ENCODE assay signal across 15 mouse cellular contexts in genomic region chr7:46421535-46421934, GRCm38 (mm10). TPM values are rescaled to one million over a fixed set of nuclear protein-coding genes. Genes with fewer than 3 reads are reported as not detected.
DNase-seq lines count a peak whose midpoint lies in the region; ATAC-seq and TF ChIP-seq lines count a peak whose summit lies in the region.
"Had no signal": no experiment of that assay in that cellular context is flagged by ENCODE, and none has a peak within 500 bp of the region (broad histone marks: within the 10 kb centered on the region; RNA-seq: fewer than 3 reads in every experiment).

No protein-coding gene starts in this region.

- no peak for DNase-seq in frontal cortex, postnatal 10 days (ENCODE audit: low spot score in 2 of 2)
- peak; percentile 18 for DNase-seq in brain, embryonic 14.5 days (ENCODE audit: low read depth)
- no peak for DNase-seq in midbrain, embryonic 11.5 days (ENCODE audit: low spot score, missing footprints)
- DNase-seq in Muller cell, postnatal 12 days (ENCODE audit: inconsistent ontology term) = no peak
- DNase-seq in gastrocnemius, postnatal 25 days = no peak
- no peak for DNase-seq in thymus, postnatal 14 days
- DNase-seq: heart, adult 18-20 months; heart, postnatal 14 days; layer of hippocampus, postnatal 36 days; liver, embryonic 13.5 days had no signal

- no peaks in the 10 kb centered on the region for H3K9me3 ChIP-seq in forebrain, embryonic 15.5 days
- no peaks in the 10 kb centered on the region for H3K9me3 ChIP-seq in midbrain, embryonic 11.5 days (ENCODE audit: control insufficient read depth, low read length)
- H3K9me3 ChIP-seq: liver, embryonic 13.5 days had no signal

- H3K4me1 ChIP-seq in forebrain, embryonic 15.5 days = peaks cover 45% of the 10 kb centered on the region
- H3K4me1 ChIP-seq in midbrain, embryonic 11.5 days (ENCODE audit: control insufficient read depth, insufficient read depth, low read length) = peaks cover 20% of the 10 kb centered on the region
- H3K4me1 ChIP-seq: liver, embryonic 13.5 days had no signal

- ATAC-seq in frontal cortex, adult (ENCODE audit: low TSS enrichment) = peak; percentile 56
- no peak for ATAC-seq in forebrain, embryonic 15.5 days (replicated peaks)
- ATAC-seq in midbrain, embryonic 11.5 days (ENCODE audit: low FRiP score) = no peak

- no peaks in the 10 kb centered on the region for H3K27me3 ChIP-seq in forebrain, embryonic 15.5 days
- no peaks in the 10 kb centered on the region for H3K27me3 ChIP-seq in midbrain, embryonic 11.5 days (ENCODE audit: control insufficient read depth, insufficient read depth, low read length)
- H3K27me3 ChIP-seq: liver, embryonic 13.5 days had no signal

- H3K27ac ChIP-seq in forebrain, embryonic 15.5 days (replicated peaks) = peak overlapping the region; percentile 69
- H3K27ac ChIP-seq in midbrain, embryonic 11.5 days (ENCODE audit: low read depth, low read length) = peak overlapping the region; percentile 17
- H3K27ac ChIP-seq: liver, embryonic 13.5 days; macrophage had no signal

- H3K4me3 ChIP-seq in forebrain, embryonic 15.5 days = no peak overlapping the region
- H3K4me3 ChIP-seq in midbrain, embryonic 11.5 days (ENCODE audit: low read depth, low read length) = no peak overlapping the region
- H3K4me3 ChIP-seq: liver, embryonic 13.5 days had no signal

- H3K4me2 ChIP-seq in forebrain, embryonic 15.5 days (replicated peaks) = no peak overlapping the region
- H3K4me2 ChIP-seq in midbrain, embryonic 11.5 days = no peak overlapping the region
- H3K4me2 ChIP-seq: liver, embryonic 13.5 days had no signal

- no peaks in the 10 kb centered on the region for H3K36me3 ChIP-seq in forebrain, embryonic 15.5 days
- H3K36me3 ChIP-seq in midbrain, embryonic 11.5 days (ENCODE audit: control insufficient read depth, insufficient read depth, low read length) = no peaks in the 10 kb centered on the region
- H3K36me3 ChIP-seq: liver, embryonic 13.5 days had no signal

- TF ChIP-seq POLR2A in brain, embryonic 14.5 days (IDR thresholded peaks at IDR 0.05; ENCODE audit: borderline replicate concordance, extremely low read depth, insufficient read depth, insufficient read length, poor library complexity, severe bottlenecking) = no peak

- H3K9ac ChIP-seq in forebrain, embryonic 15.5 days (replicated peaks) = no peak overlapping the region
- 0 out of 2 replicates have a peak overlapping the region, but pooled peaks have one; percentile 1 for H3K9ac ChIP-seq in midbrain, embryonic 11.5 days (ENCODE audit: low read length)
- H3K9ac ChIP-seq: liver, embryonic 13.5 days had no signal

- TF ChIP-seq CTCF in brain, embryonic 14.5 days (IDR thresholded peaks at IDR 0.05; ENCODE audit: borderline replicate concordance, extremely low read depth, insufficient read depth, insufficient read length) = no peak

- 57% methylated on average over 5 of the region's 5 CpGs for WGBS in forebrain, embryonic 15.5 days
- WGBS in midbrain, embryonic 11.5 days = 54% methylated on average over 5 of the region's 5 CpGs

RNA-seq across cellular contexts. Expression of gene Kcnc1, which starts 25.2 kb away (rescaled TPM):
- polyA plus RNA-seq in brain, embryonic 14.5 days (2012; rRNA removed) = 14.9 and 28.9 TPM in 2 replicates
- polyA plus RNA-seq in forebrain, embryonic 15.5 days (2015; fragmentation: Nextera tagmentation; extraction: Ambion mirVana) = 9.2 and 10.0 TPM in 2 replicates
- polyA plus RNA-seq in midbrain, embryonic 11.5 days (2014; fragmentation: Nextera tagmentation; extraction: Ambion mirVana) = 1.4 and 1.8 TPM in 2 replicates
- total RNA-seq in gastrocnemius, postnatal 25 days (2021) = 10 to 100 TPM; 50.0 to 65.5 TPM
- polyA plus RNA-seq: kidney, embryonic 14.5 days; macrophage had no signal

RNA-seq across cellular contexts. Expression of gene Myod1, which starts 45.3 kb away (rescaled TPM):
- polyA plus RNA-seq in brain, embryonic 14.5 days (2012; rRNA removed) = 0.74 and 1.6 TPM in 2 replicates
- 0.09 TPM in 1 of 2 replicates, not detected in the other for polyA plus RNA-seq in forebrain, embryonic 15.5 days (2015; fragmentation: Nextera tagmentation; extraction: Ambion mirVana)
- 0.11 TPM in 1 of 2 replicates, not detected in the other for polyA plus RNA-seq in midbrain, embryonic 11.5 days (2014; fragmentation: Nextera tagmentation; extraction: Ambion mirVana)
- total RNA-seq in gastrocnemius, postnatal 25 days (2021) = 10 to 100 TPM; 17.7 to 17.8 TPM
- total RNA-seq: adrenal gland, adult 18-20 months; heart, adult 18-20 months; heart, postnatal 14 days; layer of hippocampus, postnatal 36 days had no signal
- polyA plus RNA-seq: macrophage had no signal
